Mouse (Mus musculus) spleen, postnatal 4 days (tissue): ENCODE data around the gene Ptpro.
"Not testable (repeated sequence)": the region's sequence is repeated elsewhere in the genome, so short reads cannot be mapped to it uniquely, and the experiment has no call there.

Source experiments
- DNase-seq, 2 experiments: peaks; one replicate each; pipeline ENCODE4 v3.0.0; 2022; ENCODE audit warnings: low spot score in 2 of 2

Ptpro gene

DNA sequence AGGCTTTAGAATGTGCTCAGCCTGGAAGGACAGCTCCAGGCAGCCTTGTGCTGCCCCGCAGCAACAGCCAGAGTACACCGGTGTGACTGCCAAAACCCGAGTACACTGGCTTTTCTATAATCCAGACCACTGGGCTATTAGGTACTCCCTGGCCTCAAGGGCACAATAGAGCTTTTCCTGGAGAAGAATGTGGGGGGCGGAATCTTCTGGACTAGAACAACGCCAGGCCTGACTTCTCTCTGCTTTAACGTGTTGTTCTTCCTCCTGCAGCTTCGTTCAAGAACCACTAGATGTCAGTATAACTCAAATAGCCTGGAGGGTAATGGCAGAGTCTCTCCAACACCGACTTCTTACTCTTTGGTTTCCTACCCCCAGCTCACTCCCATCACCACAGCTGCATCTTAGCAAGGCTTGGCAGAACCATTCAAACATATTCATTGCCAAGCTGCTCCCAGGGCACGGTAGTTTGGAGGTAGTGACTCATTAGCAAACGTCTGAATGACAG lies 203.5 kb downstream of the Ptpro start:
- no peak for DNase-seq

DNA sequence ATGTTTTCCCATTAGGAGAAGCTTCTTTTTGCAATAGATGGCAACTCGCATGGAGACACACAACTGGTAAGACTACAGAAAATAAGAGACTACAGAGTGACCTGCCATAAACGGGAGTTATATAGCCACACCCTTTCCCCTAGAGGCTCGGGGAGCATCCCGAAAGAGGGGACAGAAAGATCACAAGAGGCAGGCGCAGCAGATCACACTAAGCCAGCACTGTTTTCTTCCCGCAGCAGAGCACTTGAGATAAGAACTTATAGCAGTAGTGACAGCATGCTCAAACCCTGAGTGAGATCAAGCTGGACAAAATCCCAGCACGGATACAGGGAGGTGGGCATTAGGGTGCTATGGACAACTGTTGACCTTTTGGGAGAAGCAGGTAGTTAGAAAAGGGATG lies 203.9 kb downstream of the Ptpro start:
- no peak for DNase-seq

DNA sequence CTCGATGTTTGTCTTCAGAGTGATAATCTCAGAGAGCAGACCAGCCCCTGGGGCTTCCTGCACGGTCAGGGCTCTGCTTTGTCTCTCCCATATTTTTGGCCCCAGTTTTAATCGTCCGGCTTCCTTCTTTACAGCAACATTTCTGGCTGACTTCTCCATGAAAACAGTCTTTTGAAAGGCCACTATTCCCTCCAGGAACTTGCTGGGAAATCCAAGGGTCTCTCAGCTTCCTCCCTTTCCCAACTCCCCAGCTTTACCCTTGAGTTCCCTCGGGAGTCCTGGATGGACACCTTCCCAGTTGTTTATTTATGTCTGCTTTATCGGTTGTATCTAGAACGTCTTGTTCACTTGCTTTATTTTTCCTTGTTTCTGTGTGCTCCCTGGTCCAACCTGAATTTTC lies 205.1 kb downstream of the Ptpro start:
- DNase-seq = no peak

DNA sequence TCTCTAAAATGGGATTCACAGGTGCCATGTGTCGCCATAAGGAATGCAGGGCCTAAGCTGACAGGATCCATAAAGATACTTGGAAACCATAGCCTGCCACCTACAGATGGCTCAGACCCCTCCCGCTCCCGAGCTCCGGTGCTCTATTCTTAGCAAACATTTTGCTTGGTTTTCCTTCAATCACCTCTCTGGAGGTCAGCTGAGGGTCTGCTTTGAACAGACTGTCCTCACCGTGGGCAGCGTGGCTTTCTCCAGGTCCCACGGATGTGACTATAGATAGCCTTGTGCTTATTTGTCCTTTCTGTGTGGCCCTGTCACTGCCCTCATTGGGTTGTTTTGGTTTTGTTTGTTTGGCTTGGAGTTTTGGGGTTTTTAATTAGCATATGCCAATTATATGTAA lies 206.0 kb downstream of the Ptpro start:
- DNase-seq = no peak

DNA sequence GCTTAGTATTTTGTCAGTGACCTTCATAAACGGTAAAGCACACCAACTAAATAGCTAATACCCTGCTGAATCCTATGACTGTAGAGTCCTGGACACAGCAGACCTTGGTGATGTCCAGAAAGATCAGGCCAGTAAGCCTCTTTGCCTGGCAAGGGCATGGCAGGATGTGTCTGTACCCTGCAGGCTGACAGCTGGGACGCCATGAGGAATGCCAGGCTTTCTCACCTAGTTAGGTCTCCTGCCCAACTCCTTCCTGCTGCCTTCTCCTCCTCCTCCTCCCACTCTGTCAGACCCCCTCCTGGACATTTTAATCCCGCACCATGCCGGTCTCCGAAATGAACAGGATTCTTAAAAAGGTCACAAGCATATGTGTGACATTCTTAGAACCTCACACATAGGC lies 211.7 kb downstream of the Ptpro start:
- no peak for DNase-seq

DNA sequence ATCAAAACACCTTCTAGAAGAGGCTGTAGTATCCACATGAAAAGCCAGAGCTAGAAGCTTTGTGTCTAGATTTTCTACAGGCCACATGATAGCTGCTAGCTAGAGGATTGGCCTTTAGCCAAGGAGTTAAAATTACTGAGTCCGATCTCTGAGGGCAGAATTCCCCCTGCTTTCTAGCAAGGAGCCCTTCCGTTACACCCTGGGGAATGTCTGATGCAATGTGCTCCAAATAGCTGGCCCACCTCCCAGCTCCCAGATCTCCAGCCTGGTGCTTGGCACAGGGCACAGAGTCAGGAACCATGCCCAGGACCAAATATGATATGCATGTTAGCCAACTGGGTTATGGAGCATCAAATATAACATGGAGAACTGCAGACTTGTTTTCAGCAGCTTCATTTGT lies 213.1 kb downstream of the Ptpro start:
- no peak for DNase-seq

DNA sequence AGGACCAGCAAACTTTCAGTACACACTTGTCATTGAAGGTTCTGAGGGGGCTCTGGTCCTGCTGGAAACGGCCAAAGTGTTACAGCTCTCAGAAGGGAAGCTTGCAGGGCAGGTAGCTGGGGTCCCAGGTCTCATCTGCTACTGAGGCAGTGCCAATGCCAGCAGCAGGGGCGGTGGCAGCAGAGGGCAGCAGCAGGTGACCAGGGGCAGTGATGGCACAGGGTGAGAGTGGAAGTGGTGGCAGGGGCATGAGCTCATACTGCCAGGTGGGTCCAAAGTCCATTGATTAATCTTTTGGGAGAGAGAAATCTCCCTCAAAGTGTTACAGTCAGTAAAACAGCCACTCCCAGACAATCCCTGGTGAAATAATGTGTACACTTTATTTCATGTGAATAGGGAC lies 214.1 kb downstream of the Ptpro start:
- DNase-seq = no peak

DNA sequence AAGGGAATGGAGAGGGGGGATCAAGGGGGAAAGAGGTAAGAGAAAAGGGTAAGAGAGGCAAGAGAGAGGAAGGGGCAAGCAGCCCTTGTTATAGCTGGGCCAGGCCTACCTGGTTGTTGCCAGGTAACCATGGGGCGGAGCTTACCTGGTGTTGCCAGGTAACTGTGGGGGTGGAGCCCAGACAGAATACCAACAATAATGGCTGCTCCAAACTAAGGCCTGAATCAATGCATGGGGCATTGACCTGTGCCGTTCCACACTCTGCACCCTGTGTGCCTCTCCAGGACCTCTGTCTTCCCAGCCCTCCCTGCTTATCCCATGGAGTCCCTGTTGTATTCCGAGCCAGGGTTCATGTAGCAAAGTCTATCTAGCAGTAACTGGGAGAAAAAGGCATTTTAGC lies 215.6 kb downstream of the Ptpro start:
- DNase-seq = no peak

DNA sequence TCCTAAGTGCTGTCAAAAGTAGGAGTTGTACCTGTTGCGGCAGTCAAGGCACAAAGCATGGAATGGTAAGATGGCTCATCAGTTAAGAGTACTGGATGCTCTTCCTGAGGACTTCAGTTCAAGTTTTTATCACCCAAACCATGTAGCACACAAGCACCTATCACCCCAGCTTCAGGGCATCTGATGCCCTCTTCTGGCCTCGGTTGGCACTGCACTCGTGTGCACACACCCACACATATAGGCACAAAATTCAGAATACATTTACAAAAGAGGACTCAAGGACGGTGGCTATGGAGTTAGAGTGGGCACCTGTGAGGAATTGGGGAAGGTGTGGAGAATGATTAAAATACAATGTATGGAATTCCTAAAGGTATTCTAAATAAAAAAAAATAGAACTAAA lies 217.4 kb downstream of the Ptpro start:
- DNase-seq = no peak

DNA sequence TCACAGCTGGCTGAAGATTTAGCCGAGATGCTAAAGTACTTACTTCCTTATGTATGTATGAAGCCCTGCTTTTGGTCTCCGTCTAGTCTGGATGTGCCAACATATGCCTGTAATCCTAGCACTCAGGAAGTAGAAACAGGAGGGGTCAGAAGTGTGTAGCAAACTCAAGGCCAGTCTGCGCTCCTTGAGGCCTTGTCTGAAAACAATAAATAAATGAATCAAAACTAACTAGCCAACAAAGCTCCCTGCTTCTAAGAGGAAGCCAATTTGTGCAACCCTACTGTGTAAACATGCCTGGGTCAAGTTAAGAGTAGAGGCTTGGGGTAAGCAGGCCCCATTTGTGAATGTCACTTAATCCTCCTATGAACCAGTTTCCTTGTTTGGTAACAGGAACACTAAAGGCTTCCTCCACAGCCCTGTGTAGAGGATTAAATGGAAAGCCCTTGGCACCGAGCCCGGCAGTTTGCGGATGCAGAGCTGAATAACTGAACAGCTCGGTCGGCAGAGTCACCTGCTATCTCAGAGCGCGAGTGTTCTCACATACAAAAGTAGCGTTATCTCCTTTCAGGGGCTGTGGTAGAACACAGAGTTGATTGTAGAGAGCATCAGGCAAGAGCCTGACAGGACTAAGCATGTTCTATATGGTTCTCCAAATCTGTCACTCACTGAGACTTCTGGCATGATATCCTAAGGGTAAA lies 218.9 kb downstream of the Ptpro start:
- DNase-seq = peak; percentile 50 to 70

DNA sequence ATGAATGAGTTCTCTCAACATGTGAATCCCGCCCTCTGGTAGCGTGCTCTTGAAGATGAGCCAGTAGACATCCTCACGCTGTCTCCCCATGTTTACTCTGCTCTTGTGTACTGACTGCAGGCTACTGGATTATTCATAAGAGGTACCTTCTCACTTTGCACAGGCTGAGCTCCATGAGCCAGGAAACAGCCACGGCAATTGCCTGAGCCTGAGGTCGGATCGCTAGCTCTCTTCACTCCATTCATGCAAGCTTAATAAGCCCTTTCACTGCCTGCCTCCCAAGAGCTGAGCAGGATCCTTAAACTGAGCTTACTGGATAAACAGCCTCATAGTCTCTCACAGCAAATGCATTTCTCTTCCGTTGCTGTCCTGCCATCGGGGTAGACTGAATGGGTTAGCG lies 220.0 kb downstream of the Ptpro start:
- no peak for DNase-seq

DNA sequence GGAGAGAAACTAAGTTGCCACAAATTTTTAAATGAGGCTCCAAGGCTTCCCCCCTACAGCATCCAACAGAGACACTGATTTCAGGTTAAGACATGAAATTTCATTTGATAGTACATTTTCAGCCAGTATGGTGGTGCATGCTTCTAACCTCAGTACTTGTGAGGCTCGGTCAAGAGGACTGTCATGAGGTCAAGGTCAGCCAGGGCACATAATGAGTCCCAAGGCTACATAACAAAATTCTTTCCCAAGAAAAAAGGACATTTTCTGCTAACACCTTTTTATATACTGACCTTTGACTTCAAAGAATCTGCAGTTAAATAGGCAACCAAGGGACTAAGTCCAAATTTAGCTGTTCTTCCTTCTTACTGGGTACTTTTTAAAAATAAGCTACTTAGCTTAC lies 221.3 kb downstream of the Ptpro start:
- no peak for DNase-seq

DNA sequence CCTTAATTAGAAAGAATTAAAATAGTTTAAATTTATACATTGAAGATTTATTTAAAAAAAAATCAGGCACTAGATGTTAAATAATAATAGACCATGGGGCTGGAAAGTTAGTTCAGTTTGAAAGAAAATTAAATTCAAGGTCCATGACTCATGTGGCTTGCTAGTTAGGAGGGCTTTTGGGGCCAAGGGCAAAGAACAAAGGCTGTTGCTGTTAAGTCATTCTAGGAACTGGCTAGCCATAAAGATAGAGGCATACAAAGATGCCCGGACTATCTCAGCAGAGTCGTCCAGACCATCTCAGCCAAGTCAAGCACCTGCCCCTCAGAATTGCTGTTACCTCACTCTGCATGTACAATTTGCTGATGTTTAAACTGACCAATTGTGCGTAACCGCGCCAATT lies 223.6 kb downstream of the Ptpro start:
- not testable (repeated sequence) for DNase-seq

DNA sequence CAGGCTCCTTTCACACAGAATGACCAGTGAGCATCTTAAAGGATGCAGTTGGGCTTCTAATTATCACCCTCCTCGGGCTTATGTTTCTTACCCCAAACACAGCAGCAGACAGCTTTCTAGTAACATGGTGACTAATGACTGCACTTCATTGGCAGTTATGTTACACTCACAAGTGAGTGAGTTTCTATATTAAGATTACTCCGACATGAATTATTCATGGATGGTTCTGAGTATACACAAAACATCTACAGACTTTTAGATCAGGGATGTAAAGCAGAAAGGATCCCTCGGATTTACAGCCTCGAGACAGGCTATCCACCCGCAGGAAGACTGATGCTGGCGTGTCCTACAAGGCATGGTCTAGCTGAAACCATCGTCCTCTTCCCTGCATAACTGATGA lies 230.8 kb downstream of the Ptpro start:
- no peak for DNase-seq

DNA sequence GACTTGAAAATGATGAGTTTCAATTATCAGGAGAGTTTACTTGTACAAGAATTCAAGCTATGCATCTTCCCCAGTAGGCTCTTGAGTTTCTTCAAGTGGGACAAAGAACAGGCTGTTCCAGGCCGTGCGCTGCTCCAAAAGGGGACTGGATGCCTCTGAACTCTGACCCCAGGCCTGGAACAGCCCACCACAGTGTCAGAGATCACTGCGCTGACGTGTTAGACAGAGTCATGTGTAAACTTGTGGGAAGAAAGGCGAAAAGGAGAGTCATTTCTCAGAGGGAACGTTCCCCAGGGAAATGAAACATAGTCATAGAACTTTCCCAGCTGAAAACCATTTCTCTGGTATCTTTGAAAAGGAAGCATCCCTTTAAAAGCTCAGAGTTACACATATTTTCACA lies 235.3 kb downstream of the Ptpro start:
- no peak for DNase-seq

DNA sequence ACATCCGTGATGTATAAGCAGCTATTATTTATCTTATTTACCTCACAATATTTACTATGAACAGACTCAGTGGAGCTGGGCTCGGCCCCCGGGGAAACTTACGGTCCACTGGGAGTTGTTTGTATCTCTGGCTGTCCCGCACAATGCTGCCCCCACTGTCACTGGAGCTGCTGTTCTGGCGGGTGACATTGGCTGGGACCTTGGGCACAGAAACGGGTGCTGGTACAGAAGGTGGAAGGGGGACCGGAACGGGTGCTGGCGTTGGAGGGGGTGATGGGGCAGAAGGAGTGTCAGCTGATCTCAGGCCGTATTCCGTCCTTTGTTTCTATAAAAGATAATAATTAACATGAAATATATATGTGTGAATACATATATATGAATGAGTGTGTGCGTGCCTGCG lies 238.0 kb downstream of the Ptpro start:
- DNase-seq = peak in 1 of 2 experiments; percentile 51

DNA sequence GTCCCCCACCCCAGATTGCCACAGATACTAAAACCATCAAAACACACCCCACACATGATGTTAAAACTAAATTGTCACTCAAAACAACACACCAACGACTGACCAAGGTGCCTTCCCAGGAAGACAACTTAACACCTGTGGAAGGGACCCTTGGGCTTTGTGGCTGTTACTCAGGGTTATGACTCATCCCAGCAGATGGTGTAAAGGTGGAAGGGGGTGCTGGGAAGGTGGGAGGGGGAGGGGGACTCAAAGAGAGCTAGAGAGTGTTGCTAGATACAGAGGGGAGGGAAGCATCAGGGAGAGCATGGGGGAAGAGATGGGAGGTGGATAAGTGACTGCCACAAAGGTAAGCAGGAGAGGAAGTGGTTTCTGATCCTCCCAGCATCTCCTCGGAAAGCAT lies 239.5 kb downstream of the Ptpro start:
- DNase-seq = no peak

DNA sequence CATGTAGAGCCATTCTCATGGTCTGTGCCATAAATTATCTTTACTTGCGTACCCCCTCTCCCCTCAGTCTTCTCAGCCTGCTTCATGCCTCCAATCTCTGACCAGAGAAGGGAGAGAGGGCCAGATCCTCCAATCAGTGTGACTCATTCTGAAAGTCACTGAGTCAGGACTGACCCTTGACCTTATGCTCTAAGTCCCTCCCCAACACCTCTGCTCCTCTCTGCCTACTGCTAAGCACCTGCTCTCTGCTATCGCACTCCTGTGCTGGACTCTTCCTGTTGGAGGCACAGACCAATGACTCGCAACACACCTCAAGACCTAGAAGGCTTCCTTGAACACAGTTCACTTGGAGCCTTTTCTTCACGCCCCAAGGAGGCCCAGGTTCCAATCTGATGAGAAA lies 240.5 kb downstream of the Ptpro start:
- DNase-seq = peak in 1 of 2 experiments; percentile 41

DNA sequence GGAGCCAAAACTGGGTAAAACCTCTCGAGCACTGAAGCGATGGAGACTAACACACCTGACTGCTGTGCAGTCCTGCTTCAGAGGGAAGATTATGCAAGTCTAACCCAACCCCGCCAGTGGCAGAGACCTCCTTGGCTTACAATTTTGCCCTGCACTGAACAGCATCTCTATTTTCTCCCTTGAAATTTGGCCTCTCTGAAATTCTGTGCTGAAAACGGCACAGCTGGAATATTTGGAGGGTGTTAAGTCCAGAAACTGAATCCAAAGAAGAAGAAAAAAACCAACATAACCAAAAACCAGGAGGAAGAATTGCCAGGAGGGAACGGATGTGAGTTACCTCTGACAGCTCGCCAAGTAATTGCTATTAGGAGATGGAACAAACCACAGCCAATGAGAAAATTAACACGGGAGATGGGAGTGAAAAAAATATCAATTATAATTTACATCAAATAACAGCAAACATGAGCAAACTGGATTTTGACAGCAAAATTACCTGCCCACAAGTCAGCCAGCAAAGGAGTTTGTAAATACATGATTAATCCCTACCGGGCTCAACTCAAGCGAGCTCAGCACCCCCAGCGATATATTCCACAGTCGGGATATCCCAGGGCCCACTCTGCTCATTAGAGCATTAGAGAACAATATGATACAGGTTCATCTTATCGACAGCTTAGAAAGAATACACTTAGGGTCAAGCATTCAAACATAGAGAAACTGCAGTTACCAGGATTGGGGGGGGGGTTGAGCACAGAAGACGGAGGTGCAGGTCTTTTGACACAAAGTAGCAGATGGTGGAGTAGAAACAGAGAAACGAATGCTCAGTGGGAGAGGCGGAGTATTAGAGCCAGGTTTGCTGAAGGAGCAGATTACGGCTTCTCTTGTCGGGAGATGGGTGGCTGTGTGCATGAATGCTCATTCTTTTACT lies 241.4 kb downstream of the Ptpro start:
- no peak for DNase-seq

DNA sequence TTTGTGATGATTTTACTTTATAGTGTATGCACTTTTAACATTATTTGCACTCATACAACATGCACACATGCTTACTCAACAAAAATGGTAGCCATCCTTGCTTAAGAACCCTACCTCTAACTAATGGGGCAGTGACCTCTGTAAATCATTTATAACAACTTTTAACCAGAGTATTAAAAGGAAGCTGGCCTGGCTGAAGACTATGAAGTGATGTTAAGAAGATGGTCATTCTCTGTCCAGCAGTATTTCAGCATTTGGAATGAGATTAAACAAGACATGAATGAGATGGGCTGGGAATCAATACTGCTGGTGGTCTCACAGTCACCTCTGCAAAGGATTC lies 242.0 kb downstream of the Ptpro start:
- no peak for DNase-seq

DNA sequence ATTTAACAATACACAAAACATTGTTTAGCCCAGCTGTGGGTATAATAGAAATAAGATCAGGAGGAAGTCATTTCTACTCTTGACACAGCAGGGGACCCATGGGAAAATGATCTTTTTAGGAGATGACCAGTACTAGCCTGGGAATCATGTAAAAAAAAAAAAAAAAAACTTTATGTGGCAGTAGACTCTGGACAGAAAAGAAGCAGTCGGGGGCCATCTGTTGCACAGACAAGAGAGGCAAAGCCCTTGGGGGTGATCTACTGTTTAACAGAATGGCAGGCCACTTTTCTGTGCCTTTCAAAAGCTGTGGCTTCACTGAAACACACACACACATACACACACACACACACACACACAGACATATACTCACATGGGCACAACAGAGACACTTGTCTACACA lies 242.7 kb downstream of the Ptpro start:
- DNase-seq = no peak

DNA sequence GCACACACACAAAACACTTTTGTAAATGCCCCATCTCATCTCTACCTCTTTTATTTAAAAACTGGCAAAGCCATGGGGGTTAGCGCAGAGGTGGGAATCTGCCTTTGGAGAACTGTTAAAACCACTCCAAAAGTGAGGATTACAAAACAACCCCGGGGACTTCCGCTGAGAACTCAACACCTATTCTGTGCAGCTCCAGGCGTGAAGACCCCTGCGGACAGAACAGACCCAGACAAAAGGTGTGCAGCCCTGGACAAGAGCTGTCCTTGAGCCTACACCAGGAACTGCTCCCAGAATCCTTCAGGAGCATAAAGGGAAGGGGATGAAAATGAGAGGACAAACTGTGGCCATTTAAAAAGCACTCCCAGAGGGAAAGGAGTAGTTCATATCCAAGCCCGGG lies 243.1 kb downstream of the Ptpro start:
- peak in 1 of 2 experiments; percentile 48 for DNase-seq

DNA sequence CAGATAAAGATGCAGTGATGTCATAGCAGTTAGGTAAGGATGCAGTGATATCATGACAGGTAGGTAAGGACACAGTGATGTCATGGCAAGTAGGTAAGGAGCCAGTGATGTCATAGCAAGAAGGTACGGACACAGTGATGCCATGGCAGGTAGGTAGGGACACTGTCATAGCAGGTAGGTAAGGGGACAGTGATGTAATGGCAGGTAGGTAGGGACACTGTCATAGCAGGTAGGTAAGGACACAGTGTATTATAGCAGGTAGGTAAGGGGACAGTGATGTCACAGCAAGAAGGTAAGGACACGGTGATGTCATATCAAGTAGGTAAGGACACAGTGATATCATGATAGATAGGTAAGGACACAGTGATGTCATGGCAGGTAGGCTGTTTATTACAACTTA lies 244.4 kb downstream of the Ptpro start:
- DNase-seq = no peak
